Mouse (Mus musculus): ENCODE data around the gene Col2a1.

The Col2a1 gene

GRCm38 (mm10) chr15:98002991-98003821, 1.3 kb downstream of the Col2a1 start:
- DNase-seq (ENCODE audit: low read depth): no peak

DNA sequence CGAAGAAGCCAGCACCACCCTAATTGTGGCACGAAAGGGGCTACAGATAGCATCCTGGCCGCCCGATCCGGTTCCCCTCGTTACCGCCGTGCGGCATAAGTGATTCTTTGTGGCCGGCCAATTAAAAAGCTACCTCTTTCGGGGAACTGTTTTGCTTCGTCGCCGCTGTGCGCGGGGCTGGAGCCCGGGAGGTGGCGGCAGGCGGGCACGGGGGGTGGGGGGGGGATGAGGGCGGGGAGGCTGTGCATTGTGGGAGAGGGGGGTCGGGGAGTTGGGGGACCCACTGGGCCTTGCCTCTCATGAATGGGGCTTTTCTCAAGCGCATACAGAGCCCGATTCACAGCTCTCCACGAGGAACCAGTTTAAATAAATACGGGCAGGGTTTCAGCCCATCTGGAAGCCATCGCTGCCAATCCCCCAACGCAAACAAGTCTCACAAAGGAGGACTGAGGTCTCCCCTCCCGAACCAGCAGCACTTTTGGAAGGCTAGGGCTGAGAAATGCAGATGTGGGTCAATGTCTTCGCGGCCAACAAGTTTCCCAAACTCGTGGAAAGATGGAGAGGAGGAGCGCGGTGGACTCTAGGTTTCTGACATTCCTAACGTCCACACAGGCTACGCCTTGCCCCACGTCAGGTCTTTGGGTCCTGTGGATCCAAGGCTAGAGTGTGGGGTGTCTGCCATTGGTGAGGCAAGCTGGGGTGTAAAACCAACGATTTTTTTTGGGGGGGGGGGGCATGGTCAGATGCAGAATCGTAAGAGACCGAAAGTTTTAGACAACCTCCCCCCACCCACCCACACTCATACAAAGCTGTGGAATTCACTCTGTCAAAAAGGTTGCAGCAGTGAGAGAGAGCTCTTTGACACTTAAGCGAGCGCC, 2.1 kb downstream of the Col2a1 start:
- DNase-seq (ENCODE audit: low read depth): no peak

GRCm38 (mm10) chr15:98001321-98002112, 3.0 kb downstream of the Col2a1 start:
- DNase-seq (ENCODE audit: low read depth): no peak

DNA sequence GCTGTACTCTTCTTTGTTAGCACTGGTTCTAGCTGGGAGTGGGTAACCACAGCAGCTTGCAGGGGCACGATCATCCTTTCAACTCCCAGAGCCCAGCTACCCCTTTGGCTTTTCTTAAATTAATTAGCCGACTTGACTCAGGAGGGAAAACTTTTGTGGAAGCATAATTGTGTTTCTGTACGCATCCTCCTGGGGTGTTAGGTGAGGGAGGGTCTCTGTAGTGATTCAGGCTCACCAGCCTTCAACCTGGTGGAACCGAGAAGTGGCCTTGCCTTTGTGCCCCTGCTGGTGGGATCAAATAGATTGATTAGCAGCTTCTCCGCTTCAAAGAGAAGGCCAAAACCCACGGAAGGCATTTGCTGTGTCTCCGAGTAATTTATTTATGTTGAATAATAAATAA, 4.5 kb downstream of the Col2a1 start:
- no peak for DNase-seq (ENCODE audit: low read depth)

GRCm38 (mm10) chr15:97999546-97999945, 4.9 kb downstream of the Col2a1 start:
- DNase-seq (ENCODE audit: low read depth): no peak

- DNase-seq (ENCODE audit: low read depth): peak; percentile 46
Measured at GRCm38 (mm10) chr15:97996716-97997256, 7.7 kb downstream of the Col2a1 start.

DNA sequence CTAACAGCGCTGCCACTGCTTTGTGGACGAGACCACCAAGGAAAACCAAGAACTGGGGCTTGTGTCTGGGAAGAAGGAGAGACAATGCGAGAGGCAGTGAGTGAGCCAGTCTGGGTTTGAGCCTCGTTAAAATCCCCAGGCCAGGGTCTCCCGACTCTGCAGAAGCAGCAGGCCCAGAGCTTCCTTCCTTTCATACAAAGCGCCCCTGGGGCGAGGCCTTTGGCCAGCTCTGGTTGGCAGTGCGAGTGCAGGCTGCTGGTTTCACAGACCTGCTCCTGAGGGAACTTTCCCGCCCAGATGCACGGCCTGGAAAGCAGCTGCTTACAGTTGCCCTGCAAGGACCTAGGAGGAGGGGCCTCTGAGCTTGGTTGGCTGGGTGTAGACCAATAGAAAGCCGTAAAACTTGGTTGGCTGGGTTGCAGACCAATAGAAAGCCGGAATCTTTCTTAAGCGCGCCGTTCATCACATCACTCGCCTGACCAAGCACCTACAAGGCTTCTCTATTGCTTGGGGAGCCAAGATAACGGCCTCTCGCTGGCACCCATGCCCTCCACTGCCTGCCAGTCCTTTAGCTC, 11.7 kb downstream of the Col2a1 start:
- peak; percentile 55 for DNase-seq (ENCODE audit: low read depth)

GRCm38 (mm10) chr15:97992027-97992711, 12.3 kb downstream of the Col2a1 start:
- DNase-seq (ENCODE audit: low read depth): peak; percentile 58

DNA sequence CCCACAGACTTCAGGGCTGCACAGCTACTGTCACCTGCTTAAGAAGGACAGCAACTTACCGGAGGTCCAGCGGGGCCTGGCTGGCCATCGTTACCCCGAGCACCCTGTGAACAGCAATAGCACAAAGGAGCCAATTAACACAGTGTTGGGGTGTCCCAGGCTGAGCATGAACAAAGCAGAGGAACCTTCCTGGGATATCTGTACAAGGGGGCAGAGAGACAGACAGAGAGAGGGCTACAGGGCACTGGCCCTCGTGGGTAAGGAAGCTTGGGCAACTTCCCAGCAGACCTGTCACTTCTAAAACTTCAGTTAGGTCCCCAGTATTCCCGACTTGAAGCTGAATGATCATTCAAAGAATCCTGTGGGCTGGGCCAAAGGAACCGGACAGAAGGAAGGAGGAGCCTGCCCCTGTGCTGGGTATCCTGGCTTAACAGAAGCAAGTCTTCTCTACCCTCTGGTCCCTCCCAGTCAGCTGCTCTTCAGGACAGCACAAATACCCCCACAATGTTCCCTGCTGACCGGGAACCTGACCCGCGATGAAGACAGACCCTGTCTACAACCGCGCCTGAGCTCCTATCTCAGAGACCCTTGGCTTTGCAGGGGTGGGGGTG, 13.1 kb downstream of the Col2a1 start:
- DNase-seq (ENCODE audit: low read depth): no peak

DNA sequence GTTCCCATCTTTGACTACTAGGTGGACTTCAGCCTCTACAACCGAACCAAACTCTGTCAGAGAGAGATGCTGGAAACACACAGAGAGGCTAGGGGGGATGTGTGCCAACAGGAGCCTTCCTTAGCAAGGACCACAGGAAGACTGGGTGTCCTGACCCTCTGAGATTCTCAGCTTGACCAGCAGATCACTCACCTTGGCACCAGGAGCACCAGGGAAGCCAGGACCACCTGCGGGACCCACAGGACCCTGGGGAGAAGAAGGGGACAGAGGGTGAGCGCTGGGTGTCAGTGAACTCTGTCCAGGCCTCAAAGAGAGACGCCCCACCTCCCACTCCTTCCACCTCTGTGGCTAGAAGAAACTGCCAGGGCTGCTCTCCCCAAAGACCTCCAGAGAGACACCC, 13.8 kb downstream of the Col2a1 start:
- DNase-seq (ENCODE audit: low read depth): no peak

- DNase-seq (ENCODE audit: low read depth): peak; percentile 61
Measured at GRCm38 (mm10) chr15:97990124-97990523, 14.4 kb downstream of the Col2a1 start.

DNA sequence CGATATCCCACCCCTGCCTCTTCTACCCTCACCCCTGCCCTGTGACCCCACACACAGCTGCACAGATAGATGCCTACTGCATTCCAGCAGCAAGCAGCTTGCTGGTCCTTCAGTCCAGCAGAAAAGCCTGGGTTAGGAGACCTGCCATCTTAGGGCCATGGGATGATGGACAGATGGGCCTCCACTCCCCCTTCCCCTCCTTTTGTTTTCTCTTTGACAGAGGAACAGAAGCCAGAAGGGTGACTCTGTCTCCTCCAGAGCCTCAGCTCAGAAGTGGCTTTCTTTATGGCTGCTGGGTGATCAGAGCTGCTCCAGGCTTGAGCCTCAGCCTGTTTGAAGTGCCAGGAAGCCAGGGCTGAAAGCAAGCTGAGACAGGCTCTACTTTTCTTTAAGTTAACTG, 15.0 kb downstream of the Col2a1 start:
- no peak for DNase-seq (ENCODE audit: low read depth)

DNA sequence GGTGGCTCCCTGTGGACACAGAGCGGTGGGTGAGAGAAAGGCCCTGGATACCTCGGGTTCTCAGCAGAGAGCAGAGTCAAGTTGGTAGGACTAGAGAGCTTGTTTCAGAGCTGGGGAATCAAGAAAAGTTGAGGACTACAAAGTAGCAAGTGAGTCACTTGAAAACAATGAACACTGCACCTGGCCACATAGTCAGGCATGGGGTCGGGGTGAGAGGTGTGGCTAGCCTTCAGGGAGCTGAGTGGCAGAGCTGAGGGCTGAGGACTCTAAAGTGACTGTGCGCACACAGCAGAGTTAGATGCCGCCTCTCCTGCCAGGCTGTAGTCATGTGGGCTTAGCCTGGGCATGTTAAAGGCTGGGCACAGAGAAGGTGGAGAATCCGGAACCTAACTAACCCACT, 22.9 kb downstream of the Col2a1 start:
- DNase-seq (ENCODE audit: low read depth): no peak

DNA sequence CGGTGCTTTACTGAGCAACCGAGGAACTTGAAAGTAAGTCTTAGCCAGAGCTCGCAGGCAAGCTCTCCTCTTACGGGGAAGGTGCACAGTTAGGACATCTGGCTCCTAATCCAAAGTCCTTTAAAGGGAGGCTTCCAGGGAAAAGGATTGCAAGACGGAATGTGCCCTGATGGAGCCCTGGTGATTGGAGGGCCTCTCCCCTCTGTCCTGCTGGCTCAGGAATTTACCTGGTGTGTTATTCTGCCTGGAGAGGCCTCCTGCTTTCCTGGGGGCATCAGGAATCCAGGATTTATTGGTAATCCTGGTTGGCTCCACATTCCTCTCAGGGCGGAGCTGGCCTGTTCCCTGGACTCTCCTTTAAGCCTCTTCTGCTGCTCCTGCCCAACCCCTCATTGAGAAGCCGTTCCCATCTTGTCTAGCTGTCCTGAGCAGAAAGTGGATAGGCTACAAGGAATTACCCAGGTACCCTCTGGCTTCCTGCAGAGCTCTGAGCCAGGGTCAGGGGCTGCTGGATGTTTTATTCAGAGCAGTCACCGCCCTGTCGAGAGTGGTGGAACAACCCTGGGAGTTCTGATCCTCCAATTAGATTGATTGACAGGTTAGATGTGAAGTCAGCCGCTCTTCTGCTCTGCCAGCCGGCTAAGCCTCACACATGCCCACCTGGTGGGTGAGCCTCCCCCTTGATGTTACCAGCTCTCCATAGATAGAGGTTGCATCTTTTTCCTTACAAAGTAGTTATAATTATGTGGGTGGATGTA, 31.1 kb downstream of the Col2a1 start:
- DNase-seq (ENCODE audit: low read depth): no peak

DNA sequence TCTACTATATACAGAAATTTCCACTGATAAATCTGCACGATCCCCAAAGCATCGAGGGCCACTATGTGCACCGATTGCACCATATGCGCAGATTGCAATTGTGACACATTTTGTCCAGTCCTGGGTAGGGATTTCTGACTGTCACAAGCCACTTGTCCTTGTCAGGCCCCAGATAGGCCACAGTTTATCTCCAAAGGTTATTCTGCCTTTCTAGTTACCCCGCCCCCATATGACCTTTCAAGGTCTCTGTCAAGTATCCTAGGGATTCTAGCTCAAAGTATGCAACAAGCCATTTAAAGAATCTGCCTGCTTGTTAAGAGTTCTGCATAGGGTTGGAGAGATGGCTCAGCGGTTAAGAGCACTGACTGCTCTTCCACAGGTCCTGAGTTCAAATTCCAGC, 31.9 kb downstream of the Col2a1 start:
- no peak for DNase-seq (ENCODE audit: low read depth)

- DNase-seq (ENCODE audit: low read depth): peak; percentile 41
Measured at GRCm38 (mm10) chr15:97970299-97970698, 34.2 kb downstream of the Col2a1 start.

GRCm38 (mm10) chr15:97965311-97966045, 39.0 kb downstream of the Col2a1 start:
- DNase-seq (ENCODE audit: low read depth): no peak

GRCm38 (mm10) chr15:97964836-97965187, 39.7 kb downstream of the Col2a1 start:
- no peak for DNase-seq (ENCODE audit: low read depth)
